Mouse (Mus musculus) intestine, embryonic 14.5 days (tissue): Measurements from ENCODE around the gene Tcte1. TPM values are rescaled to one million over a fixed set of nuclear protein-coding genes. Genes with fewer than 3 reads are reported as not detected.

Source experiments
- ATAC-seq: fragments of 200-750 bp; cut with Nextera tagmentation; replicated peaks from 2 replicates; pipeline ENCODE4 v1.8.0; 2017; ENCODE audit warnings: low read depth, moderate number of reproducible peaks, moderate TSS enrichment, moderate library complexity; ENCODE audit not compliant: low FRiP score, low TSS enrichment
- DNase-seq: peaks from one replicate; pipeline ENCODE4 v3.0.0-alpha.2; 2018; ENCODE audit warnings: low spot score
- H3K27ac ChIP-seq: fragments of 300-500 bp; sonication (generic); 2 replicates; pipeline ENCODE4 v1.5.1; 2014; ENCODE audit warnings: low read depth, mild to moderate bottlenecking, control low read depth
- H3K27me3 ChIP-seq: fragments of 300-500 bp; sonication (generic); replicated peaks from 2 replicates; pipeline ENCODE4 v1.6.1; 2014; ENCODE audit warnings: low read length, control low read depth; ENCODE audit not compliant: control insufficient read depth, insufficient read depth
- H3K36me3 ChIP-seq: fragments of 300-500 bp; sonication (generic); 2 replicates; pipeline ENCODE4 v1.6.1; 2014; ENCODE audit warnings: low read length, control low read depth; ENCODE audit not compliant: control insufficient read depth, insufficient read depth
- H3K4me1 ChIP-seq: fragments of 300-500 bp; sonication (generic); replicated peaks from 2 replicates; pipeline ENCODE4 v1.6.1; 2014; ENCODE audit warnings: low read length, control low read depth, mixed read lengths; ENCODE audit not compliant: control insufficient read depth, insufficient read depth
- H3K4me2 ChIP-seq: fragments of 300-500 bp; sonication (generic); 2 replicates; pipeline ENCODE4 v1.6.1; 2014; ENCODE audit warnings: low read length
- H3K4me3 ChIP-seq: fragments of 300-500 bp; sonication (generic); 2 replicates; pipeline ENCODE4 v1.5.1; 2014; ENCODE audit warnings: low read depth, low read length, control low read depth, mixed read lengths
- H3K9ac ChIP-seq: fragments of 300-500 bp; sonication (generic); 2 replicates; pipeline ENCODE4 v1.6.1; 2014; ENCODE audit warnings: mild to moderate bottlenecking, low read length
- H3K9me3 ChIP-seq: fragments of 300-500 bp; sonication (generic); 2 replicates; pipeline ENCODE4 v1.6.1; 2016; ENCODE audit warnings: low read length, control low read depth; ENCODE audit not compliant: control insufficient read depth
- WGBS: fragments of 180-500 bp; shearing (Covaris S2); extraction: QIAGEN DNeasy Blood & Tissue Kit; methylation state at CpG from one replicate; pipeline ENCODE4 v1.1.7; 2014; 5-methylcytosine and 5-hydroxymethylcytosine counted together
- polyA plus RNA-seq: library from polyadenylated mRNA; unstranded; fragments of >200 nt; fragmentation: Nextera tagmentation; extraction: Ambion mirVana; gene quantifications from 2 replicates; pipeline ENCODE4 v1.2.1, GENCODE M21; 2014

Tcte1 gene
- polyA plus RNA-seq, 1 experiment from 2014 or later = 0.70 TPM

- Histone ChIP-seq H3K27me3 (no peaks in the 10 kb centered on the region), H3K27ac (no peak overlapping the region), H3K4me3 (no peak overlapping the region), H3K9ac (no peak overlapping the region), H3K4me1 (peaks cover 6% of the 10 kb centered on the region; the same call in 1 of the 2 replicates), H3K4me2 (no peak overlapping the region), H3K9me3 (no peaks in the 10 kb centered on the region), H3K36me3 (no peaks in the 10 kb centered on the region)
- DNase-seq (no peak), ATAC-seq (no peak)
- 48% methylated on average over 5 of the region's 5 CpGs for WGBS
These were observed 19.8 kb upstream of the Tcte1 start for GRCm38 (mm10) chr17:45503301-45503973.

GRCm38 (mm10) chr17:45505941-45506465 lies 17.2 kb upstream of the Tcte1 start:
- no peak overlapping the region for H3K27ac ChIP-seq
- H3K4me2 ChIP-seq = peak overlapping the region; percentile 50; the same call in 1 of the 2 replicates
- peaks cover 6% of the 10 kb centered on the region; the same call in 1 of the 2 replicates for H3K4me1 ChIP-seq
- peaks cover 14% of the 10 kb centered on the region for H3K36me3 ChIP-seq
- H3K4me3 ChIP-seq = no peak overlapping the region
- H3K9me3 ChIP-seq = no peaks in the 10 kb centered on the region
- 65% methylated on average over 6 of the region's 6 CpGs for WGBS
- ATAC-seq = no peak
- DNase-seq = no peak
- H3K9ac ChIP-seq = no peak overlapping the region
- no peaks in the 10 kb centered on the region for H3K27me3 ChIP-seq

- peak; percentile 99 for DNase-seq
- Histone ChIP-seq H3K4me3 (peak within 1 kb of the TSS; percentile 78), H3K36me3 (peaks cover 21% of the 10 kb centered on the region), H3K9me3 (no peaks in the 10 kb centered on the region), H3K9ac (peak within 1 kb of the TSS; percentile 73), H3K4me1 (peaks cover 6% of the 10 kb centered on the region; the same call in 1 of the 2 replicates), H3K27ac (peak within 1 kb of the TSS; percentile 78), H3K27me3 (no peaks in the 10 kb centered on the region), H3K4me2 (peak within 1 kb of the TSS; percentile 50)
- WGBS = under 1% methylated on average over 42 of the region's 42 CpGs
- ATAC-seq = peak; percentile 92
These were observed 16.5 kb upstream of the Tcte1 start, which contains the start of gene Aars2 for GRCm38 (mm10) chr17:45506700-45507189. Gene Aars2 (plus strand): TSS chr17:45506841.

GRCm38 (mm10) chr17:45510871-45511270 lies 12.4 kb upstream of the Tcte1 start:
- 92% methylated on average over 4 of the region's 4 CpGs for WGBS
- DNase-seq (no peak), ATAC-seq (no peak)
- H3K4me2 ChIP-seq = no peak overlapping the region
- no peak overlapping the region for H3K9ac ChIP-seq
- H3K9me3 ChIP-seq = no peaks in the 10 kb centered on the region
- H3K27me3 ChIP-seq = no peaks in the 10 kb centered on the region
- peaks cover 4% of the 10 kb centered on the region; the same call in 1 of the 2 replicates for H3K4me1 ChIP-seq
- H3K36me3 ChIP-seq = peaks cover 21% of the 10 kb centered on the region
- no peak overlapping the region for H3K27ac ChIP-seq
- H3K4me3 ChIP-seq = no peak overlapping the region

DNA sequence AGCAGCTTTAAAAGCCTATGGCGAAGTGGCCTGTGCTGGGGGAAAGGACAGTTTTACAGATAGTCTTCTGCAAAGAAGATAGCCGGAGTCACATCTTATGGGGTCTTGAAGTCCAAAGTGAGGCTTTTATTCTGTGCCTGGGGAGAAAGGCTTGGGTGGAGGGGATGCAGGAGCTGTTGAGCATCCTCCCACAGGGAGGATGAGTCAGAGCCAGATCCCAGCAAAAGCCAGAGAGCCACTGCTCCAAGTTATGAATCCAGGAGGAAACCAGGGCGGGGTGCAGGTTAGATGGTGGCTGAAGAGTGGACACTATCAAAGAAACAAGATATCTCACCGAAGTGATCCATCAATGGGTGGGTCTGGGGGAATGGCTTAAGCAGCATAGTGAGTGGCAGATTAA lies 11.5 kb upstream of the Tcte1 start:
- Histone ChIP-seq H3K27ac (no peak overlapping the region), H3K4me2 (no peak overlapping the region), H3K36me3 (peaks cover 24% of the 10 kb centered on the region), H3K4me1 (no peaks in the 10 kb centered on the region), H3K27me3 (no peaks in the 10 kb centered on the region), H3K9me3 (no peaks in the 10 kb centered on the region), H3K4me3 (no peak overlapping the region), H3K9ac (no peak overlapping the region)
- WGBS = 86% methylated on average over 4 of the region's 4 CpGs
- no peak for ATAC-seq
- no peak for DNase-seq

- Histone ChIP-seq H3K4me1 (no peaks in the 10 kb centered on the region), H3K4me2 (no peak overlapping the region), H3K4me3 (no peak overlapping the region), H3K9me3 (no peaks in the 10 kb centered on the region), H3K27me3 (no peaks in the 10 kb centered on the region), H3K9ac (no peak overlapping the region), H3K36me3 (peaks cover 35% of the 10 kb centered on the region), H3K27ac (no peak overlapping the region)
- 0 out of 2 replicates have a peak, but pooled peaks have one; percentile 37 for ATAC-seq
- WGBS = 51% methylated on average over 15 of the region's 15 CpGs
- no peak for DNase-seq
These were observed 8.0 kb upstream of the Tcte1 start for GRCm38 (mm10) chr17:45515204-45515726.

GRCm38 (mm10) chr17:45515806-45516205 lies 7.4 kb upstream of the Tcte1 start:
- H3K9me3 ChIP-seq = no peaks in the 10 kb centered on the region
- no peak overlapping the region for H3K9ac ChIP-seq
- no peaks in the 10 kb centered on the region for H3K4me1 ChIP-seq
- no peak overlapping the region for H3K4me3 ChIP-seq
- no peak overlapping the region for H3K4me2 ChIP-seq
- ATAC-seq (no peak), DNase-seq (no peak)
- 74% methylated on average over 10 of the region's 10 CpGs for WGBS
- peaks cover 36% of the 10 kb centered on the region for H3K36me3 ChIP-seq
- no peaks in the 10 kb centered on the region for H3K27me3 ChIP-seq
- H3K27ac ChIP-seq = no peak overlapping the region

GRCm38 (mm10) chr17:45516488-45516887 lies 6.7 kb upstream of the Tcte1 start:
- H3K9ac ChIP-seq = no peak overlapping the region
- 49% methylated on average over 8 of the region's 8 CpGs for WGBS
- no peak overlapping the region for H3K4me3 ChIP-seq
- no peaks in the 10 kb centered on the region for H3K4me1 ChIP-seq
- no peak overlapping the region for H3K4me2 ChIP-seq
- H3K36me3 ChIP-seq = peaks cover 31% of the 10 kb centered on the region
- ATAC-seq (no peak; the same call in 1 of the 2 replicates), DNase-seq (peak; percentile 94)
- no peak overlapping the region for H3K27ac ChIP-seq
- H3K27me3 ChIP-seq = no peaks in the 10 kb centered on the region
- H3K9me3 ChIP-seq = no peaks in the 10 kb centered on the region
